Mouse (Mus musculus): ENCODE measurements around the gene Dmd. TPM values are rescaled to one million over a fixed set of nuclear protein-coding genes. Genes with fewer than 3 reads are reported as not detected.

Gene Dmd
- polyA plus RNA-seq, 1 experiment from 2014 or later = 28.6 TPM

DNA sequence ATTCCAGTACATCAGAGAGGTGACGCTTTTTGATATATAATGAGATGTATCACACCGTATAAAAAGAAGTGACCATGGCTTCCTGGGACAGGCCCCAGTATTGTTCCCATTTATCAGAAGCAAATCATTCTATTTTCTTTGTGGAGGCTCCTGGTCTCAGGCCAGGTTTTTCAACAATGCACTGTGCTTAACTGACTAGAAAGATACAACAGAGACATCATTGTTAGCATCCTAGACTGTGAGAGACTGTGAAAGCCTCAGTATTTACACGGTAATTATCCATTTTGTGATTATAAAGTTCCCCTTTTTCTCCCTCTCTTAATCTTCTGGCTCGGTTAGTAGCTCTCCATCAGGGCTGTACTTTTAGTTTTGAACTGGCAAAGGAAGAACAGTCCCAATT is 1487.9 kb downstream of the Dmd start:
- no peak overlapping the region for H3K4me3 ChIP-seq (replicated peaks)
- no peaks in the 10 kb centered on the region for H3K27me3 ChIP-seq (replicated peaks)
- H3K36me3 ChIP-seq = no peaks in the 10 kb centered on the region
- H3K4me2 ChIP-seq = no peak overlapping the region
- no peaks in the 10 kb centered on the region for H3K9me3 ChIP-seq
- H3K9ac ChIP-seq = no peak overlapping the region
- 69% methylated on average over 4 of the region's 4 CpGs for WGBS
- no peaks in the 10 kb centered on the region for H3K4me1 ChIP-seq
- no peak for ATAC-seq (ENCODE audit: insufficient read depth, low FRiP score, low read depth)
- H3K27ac ChIP-seq = no peak overlapping the region

DNA sequence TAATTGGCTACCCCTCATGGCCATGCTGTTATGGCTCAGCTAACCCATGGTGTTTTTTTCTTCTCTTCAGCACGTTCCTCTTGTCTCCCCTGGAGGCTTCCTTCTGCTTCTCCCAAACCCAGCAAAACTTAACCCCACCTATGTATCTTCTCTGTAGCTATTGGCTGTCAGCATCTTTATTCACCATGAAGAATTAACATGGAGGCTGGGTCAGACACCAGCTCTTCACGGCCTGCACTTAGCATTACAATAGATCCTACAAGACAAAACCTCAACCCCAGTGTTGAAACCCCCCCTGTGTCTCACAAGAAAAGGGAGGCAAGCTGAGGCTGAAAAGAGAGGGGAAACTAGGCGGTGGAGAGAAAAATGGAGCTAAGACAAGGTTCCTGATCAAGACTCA is 1494.3 kb downstream of the Dmd start:
- no peak overlapping the region for H3K4me2 ChIP-seq
- no peak overlapping the region for H3K27ac ChIP-seq
- no peaks in the 10 kb centered on the region for H3K4me1 ChIP-seq
- no peak for ATAC-seq (ENCODE audit: insufficient read depth, low FRiP score, low read depth)
- H3K4me3 ChIP-seq (replicated peaks) = no peak overlapping the region
- H3K27me3 ChIP-seq (replicated peaks) = no peaks in the 10 kb centered on the region
- H3K9me3 ChIP-seq = no peaks in the 10 kb centered on the region
- H3K9ac ChIP-seq = no peak overlapping the region
- H3K36me3 ChIP-seq = no peaks in the 10 kb centered on the region
- 68% methylated on average over 3 of the region's 3 CpGs for WGBS

DNA sequence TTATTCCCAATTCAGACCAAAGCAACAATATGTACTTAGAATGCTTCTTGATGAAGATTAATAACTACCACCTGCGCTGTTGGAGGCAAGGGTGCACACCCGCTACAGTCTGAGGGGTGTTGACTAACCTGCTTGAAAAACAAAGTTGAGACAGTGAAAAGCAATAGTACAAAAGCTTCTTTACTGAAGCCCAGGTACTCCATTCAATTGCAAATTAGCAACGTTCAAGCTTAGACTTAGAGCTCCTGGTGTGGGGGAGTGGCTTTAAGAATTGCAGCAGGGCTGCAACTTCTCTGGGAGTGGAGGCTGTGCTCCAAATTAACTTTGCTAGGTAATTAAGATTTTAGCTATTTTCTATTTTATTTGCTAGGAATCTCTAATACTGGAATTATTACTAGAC is 1495.3 kb downstream of the Dmd start:
- Histone ChIP-seq H3K4me2 (no peak overlapping the region), H3K27ac (no peak overlapping the region), H3K9me3 (no peaks in the 10 kb centered on the region), H3K36me3 (no peaks in the 10 kb centered on the region), H3K4me1 (no peaks in the 10 kb centered on the region), H3K9ac (no peak overlapping the region), H3K27me3 (replicated peaks) (no peaks in the 10 kb centered on the region), H3K4me3 (replicated peaks) (no peak overlapping the region)
- WGBS = 52% methylated on average over 3 of the region's 3 CpGs
- ATAC-seq (ENCODE audit: insufficient read depth, low FRiP score, low read depth) = no peak

DNA sequence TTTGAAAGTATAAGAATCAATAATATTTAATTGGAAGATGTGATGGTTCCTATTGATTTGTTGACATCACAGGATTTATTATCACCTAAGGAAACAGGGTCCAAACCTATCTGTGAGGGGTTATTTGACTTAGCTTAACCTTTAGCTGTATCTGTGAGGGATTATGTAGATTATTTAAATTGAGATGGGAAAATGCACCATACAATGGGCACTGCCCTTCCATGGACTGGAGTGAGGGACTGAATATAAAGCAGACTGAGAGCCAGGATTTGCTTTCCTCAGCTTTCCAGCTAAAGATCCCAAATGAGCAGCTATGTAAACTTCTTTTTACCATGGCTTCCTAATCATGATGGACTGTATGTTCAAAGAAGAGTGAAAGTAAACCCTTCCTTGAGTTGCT is 1496.0 kb downstream of the Dmd start:
- H3K27ac ChIP-seq = no peak overlapping the region
- no peak overlapping the region for H3K4me3 ChIP-seq (replicated peaks)
- ATAC-seq (ENCODE audit: insufficient read depth, low FRiP score, low read depth) = no peak
- H3K4me1 ChIP-seq = no peaks in the 10 kb centered on the region
- H3K4me2 ChIP-seq = no peak overlapping the region
- H3K9me3 ChIP-seq = no peaks in the 10 kb centered on the region
- no peak overlapping the region for H3K9ac ChIP-seq
- no peaks in the 10 kb centered on the region for H3K27me3 ChIP-seq (replicated peaks)
- no peaks in the 10 kb centered on the region for H3K36me3 ChIP-seq

DNA sequence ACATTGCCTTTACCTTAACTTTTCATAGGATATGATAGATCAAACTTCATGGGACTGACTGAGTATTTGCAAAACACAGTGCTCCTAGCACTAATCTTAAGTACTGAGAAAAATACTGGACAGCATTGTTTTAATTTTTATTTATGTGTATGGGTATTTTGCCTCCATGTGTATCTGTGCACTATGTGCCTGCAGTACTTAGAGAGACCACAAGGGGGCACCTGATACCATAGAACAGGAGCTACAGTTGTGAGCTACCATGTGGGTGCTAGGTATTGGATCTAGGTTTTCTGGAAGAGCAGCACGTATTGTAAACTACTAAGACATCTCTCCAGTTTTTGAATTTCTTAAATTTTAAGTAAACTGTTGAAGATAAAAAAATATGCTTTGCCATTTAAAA is 1505.8 kb downstream of the Dmd start:
- ATAC-seq (ENCODE audit: insufficient read depth, low FRiP score, low read depth) = no peak
- Histone ChIP-seq H3K4me1 (no peaks in the 10 kb centered on the region), H3K4me3 (replicated peaks) (no peak overlapping the region), H3K4me2 (no peak overlapping the region), H3K27ac (no peak overlapping the region), H3K9ac (no peak overlapping the region), H3K36me3 (no peaks in the 10 kb centered on the region), H3K9me3 (no peaks in the 10 kb centered on the region), H3K27me3 (replicated peaks) (no peaks in the 10 kb centered on the region)
- WGBS = 71% methylated on average over 1 of the region's 1 CpGs

DNA sequence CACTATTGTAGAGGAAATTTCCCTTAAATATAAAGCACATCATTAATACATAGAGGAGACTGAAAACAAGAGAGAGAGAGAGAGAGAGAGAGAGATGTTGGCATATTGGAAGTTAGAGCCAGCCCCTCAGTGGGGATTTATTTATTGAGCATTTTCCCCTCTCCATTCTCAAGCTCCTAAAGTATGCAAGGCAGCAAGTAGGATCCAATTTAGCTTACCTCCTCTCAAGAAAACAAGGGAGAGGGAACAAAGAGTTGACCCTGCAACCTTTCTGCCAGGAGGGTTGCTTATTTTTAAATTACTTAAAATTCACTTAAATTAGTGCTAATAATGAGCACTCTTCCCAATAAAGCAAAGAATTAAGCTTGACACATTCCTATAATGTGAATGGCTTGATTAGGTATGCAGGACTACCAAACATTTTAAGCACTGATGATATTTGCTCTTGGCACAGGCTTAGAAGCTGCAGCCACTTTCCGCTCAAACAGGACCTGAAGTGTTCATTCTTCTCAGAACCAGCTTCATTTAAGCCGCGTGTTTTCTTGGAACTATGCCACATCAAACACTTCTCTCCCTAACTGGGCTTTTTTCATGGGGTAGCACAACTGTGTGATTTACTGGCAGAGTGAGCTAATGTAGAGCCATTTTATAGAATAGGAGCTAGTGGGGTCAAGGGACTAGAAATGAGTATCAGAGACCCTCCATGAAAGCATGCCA is 1566.1 kb downstream of the Dmd start:
- no peaks in the 10 kb centered on the region for H3K27me3 ChIP-seq (replicated peaks)
- no peaks in the 10 kb centered on the region for H3K9me3 ChIP-seq
- H3K27ac ChIP-seq = no peak overlapping the region
- H3K4me1 ChIP-seq = no peaks in the 10 kb centered on the region
- no peaks in the 10 kb centered on the region for H3K36me3 ChIP-seq
- no peak for ATAC-seq (ENCODE audit: insufficient read depth, low FRiP score, low read depth)
- H3K4me2 ChIP-seq = no peak overlapping the region
- no peak overlapping the region for H3K4me3 ChIP-seq (replicated peaks)
- 44% methylated on average over 3 of the region's 3 CpGs for WGBS
- H3K9ac ChIP-seq = no peak overlapping the region

DNA sequence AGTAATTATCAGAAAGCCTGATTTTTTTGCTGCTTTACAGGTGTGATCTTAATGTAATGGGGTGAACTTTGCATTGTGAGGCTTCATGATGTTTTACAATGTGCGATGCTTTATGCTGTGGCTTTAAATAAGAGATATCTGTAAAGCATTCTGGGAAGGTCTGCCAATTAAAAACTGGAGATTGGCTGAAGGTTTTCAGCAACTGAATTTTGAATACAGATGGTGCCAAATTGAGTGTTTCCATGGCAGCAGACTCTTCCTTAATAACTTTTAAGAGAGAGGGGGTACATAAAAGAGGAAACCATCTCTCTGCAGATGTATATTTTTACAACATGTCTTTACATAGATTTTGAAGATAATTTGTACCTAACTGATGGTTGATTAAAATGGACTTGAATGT is 1603.3 kb downstream of the Dmd start:
- Histone ChIP-seq H3K27me3 (replicated peaks) (no peaks in the 10 kb centered on the region), H3K4me1 (no peaks in the 10 kb centered on the region), H3K27ac (no peak overlapping the region), H3K4me2 (no peak overlapping the region), H3K9ac (no peak overlapping the region), H3K4me3 (replicated peaks) (no peak overlapping the region), H3K9me3 (no peaks in the 10 kb centered on the region), H3K36me3 (no peaks in the 10 kb centered on the region)
- no peak for ATAC-seq (ENCODE audit: insufficient read depth, low FRiP score, low read depth)
- 79% methylated on average over 1 of the region's 1 CpGs for WGBS

DNA sequence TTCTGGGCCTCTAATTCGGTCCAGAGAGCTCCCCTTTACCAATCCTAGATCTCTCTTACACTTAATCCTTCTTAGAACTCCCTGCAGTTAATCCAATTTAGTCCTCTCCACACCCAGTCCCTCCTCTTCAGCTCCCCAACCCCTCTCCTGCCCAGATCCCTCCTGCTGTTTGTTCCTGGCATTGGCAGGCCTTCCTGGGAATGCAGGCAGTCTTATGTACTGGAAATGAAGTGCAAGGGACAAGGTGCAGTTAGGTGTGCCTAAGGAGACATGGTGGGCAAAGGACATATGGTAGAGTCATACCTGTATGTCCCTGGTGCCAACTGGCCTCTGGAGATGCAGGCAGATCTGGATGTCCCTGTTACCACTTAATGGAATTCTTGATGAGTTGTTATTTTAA is 1604.8 kb downstream of the Dmd start:
- H3K4me2 ChIP-seq = no peak overlapping the region
- H3K4me1 ChIP-seq = no peaks in the 10 kb centered on the region
- H3K9ac ChIP-seq = no peak overlapping the region
- ATAC-seq (ENCODE audit: insufficient read depth, low FRiP score, low read depth) = no peak
- no peaks in the 10 kb centered on the region for H3K27me3 ChIP-seq (replicated peaks)
- H3K36me3 ChIP-seq = no peaks in the 10 kb centered on the region
- WGBS = 18% methylated on average over 1 of the region's 1 CpGs
- H3K27ac ChIP-seq = no peak overlapping the region
- no peak overlapping the region for H3K4me3 ChIP-seq (replicated peaks)
- no peaks in the 10 kb centered on the region for H3K9me3 ChIP-seq

DNA sequence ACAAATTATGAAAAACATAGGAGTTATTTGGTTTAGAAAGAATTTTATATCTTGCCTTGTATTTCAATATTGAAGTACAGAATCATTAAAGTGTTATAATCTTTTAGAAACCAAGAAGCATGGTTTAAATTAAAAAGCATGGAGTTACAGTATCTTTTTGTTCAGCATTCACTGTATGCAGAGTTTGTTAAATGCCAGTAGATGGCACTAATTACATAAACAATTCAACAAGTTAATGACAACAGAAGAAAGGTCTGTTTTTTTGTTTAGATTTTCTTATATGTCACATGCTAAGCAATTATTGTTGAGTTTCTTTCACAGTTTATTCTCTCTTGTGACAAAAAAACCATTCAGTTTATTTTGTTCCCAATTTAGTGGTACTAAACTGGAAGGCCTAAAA is 1649.8 kb downstream of the Dmd start:
- Histone ChIP-seq H3K4me2 (no peak overlapping the region), H3K9me3 (no peaks in the 10 kb centered on the region), H3K4me1 (no peaks in the 10 kb centered on the region), H3K36me3 (no peaks in the 10 kb centered on the region), H3K4me3 (replicated peaks) (no peak overlapping the region), H3K9ac (no peak overlapping the region), H3K27ac (no peak overlapping the region), H3K27me3 (replicated peaks) (no peaks in the 10 kb centered on the region)
- ATAC-seq (ENCODE audit: insufficient read depth, low FRiP score, low read depth) = no peak

DNA sequence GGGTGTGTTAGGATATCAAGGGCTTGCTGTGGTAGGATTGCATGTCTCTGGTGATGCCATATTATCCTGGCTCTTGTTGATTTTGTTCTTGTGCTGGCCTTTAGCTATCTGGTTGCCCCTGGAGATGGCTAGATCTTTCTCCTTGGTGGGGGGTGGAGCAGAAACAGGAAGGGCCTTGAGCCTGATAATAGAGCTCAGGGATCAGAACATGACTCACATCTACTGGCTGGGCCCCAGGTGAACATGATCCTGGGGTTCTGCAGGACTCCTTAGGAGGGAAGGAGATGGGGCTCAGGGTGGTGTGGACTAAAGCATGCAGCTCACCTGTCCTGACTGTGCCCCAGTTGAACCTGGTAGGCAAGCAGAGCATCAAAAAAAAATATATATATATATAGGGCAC is 1691.8 kb downstream of the Dmd start:
- ATAC-seq (ENCODE audit: insufficient read depth, low FRiP score, low read depth) = no peak
- Histone ChIP-seq H3K9me3 (no peaks in the 10 kb centered on the region), H3K4me2 (no peak overlapping the region), H3K4me1 (no peaks in the 10 kb centered on the region), H3K4me3 (replicated peaks) (no peak overlapping the region), H3K27me3 (replicated peaks) (no peaks in the 10 kb centered on the region), H3K27ac (no peak overlapping the region), H3K36me3 (no peaks in the 10 kb centered on the region), H3K9ac (no peak overlapping the region)

DNA sequence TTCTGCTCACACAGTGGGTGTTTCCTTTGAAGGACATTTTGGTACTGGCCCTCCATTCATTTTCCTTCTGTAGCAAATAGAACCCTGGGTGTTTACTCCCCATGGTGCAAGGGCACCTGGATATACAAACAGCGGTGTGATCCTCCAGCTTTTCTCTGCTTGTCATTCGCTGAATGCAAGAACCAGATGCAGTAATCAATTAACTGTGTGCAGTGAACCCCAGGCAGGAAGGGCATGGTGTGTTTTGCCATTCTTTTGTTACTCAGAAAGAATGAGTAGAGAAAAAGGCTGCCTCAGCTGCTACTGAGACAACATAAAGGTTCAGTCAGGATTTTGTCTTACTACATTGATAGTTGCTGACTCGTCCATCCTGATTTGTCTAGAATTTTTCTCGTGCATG is 1799.0 kb downstream of the Dmd start:
- Histone ChIP-seq H3K4me3 (replicated peaks) (no peak overlapping the region), H3K4me2 (no peak overlapping the region), H3K9ac (no peak overlapping the region), H3K9me3 (no peaks in the 10 kb centered on the region), H3K36me3 (no peaks in the 10 kb centered on the region), H3K27me3 (replicated peaks) (no peaks in the 10 kb centered on the region), H3K27ac (no peak overlapping the region), H3K4me1 (no peaks in the 10 kb centered on the region)
- ATAC-seq (ENCODE audit: insufficient read depth, low FRiP score, low read depth) = no peak
- WGBS = 39% methylated on average over 4 of the region's 4 CpGs

DNA sequence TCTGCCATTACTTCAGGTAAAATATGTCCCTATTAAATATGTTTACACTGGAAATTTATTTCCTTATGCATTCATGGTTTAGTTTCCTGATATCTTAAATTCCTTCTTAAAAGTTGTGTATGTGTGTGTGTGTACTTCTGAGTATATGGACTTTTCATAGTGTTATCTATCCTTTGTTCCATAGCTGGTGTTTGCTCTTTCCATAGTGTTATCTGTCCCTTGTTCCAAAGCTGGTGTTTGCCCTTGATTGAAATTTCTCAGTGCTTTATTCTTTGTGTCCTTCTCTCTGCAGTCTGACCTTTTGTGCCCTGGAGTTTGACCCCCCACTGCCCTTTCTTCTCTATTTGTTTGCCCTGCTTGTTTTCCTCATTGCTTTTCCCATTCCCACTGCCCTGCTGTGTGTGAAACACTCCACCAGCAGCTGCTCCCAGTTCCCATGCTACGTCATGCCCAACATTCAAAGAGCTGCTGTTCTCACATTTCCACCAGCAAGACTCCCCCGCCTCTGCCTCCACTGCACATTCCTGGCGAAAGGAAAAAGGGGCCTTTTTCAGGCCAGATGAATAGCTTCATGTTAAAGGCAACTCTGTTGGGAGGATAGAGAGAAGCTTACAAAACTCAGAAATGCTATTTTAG is 1911.5 kb downstream of the Dmd start:
- Histone ChIP-seq H3K4me1 (no peaks in the 10 kb centered on the region), H3K36me3 (no peaks in the 10 kb centered on the region), H3K4me3 (replicated peaks) (no peak overlapping the region), H3K4me2 (no peak overlapping the region), H3K27me3 (replicated peaks) (no peaks in the 10 kb centered on the region), H3K9ac (no peak overlapping the region), H3K27ac (no peak overlapping the region), H3K9me3 (no peaks in the 10 kb centered on the region)
- ATAC-seq (ENCODE audit: insufficient read depth, low FRiP score, low read depth) = peak; percentile 94
- 28% methylated on average over 3 of the region's 3 CpGs for WGBS

DNA sequence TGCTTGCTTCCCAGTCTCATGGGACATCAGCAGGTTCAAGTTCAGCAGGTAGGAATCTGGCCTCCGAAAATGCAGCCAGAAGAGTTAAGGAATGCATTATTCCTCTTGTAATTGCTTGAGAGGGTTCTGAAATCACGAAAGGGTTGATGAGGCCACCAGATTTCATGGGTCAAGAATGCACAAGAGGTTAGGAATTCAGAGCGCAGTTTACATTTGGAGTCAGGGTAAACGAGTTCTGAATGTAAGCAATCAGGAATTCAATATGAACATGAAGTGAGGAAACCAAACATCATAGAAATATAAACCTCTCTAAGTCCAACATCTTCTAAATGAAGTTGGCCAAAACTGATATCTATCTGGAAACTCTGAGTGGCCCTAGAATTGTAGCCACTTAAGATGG is 1924.4 kb downstream of the Dmd start:
- H3K27me3 ChIP-seq (replicated peaks) = no peaks in the 10 kb centered on the region
- 45% methylated on average over 4 of the region's 4 CpGs for WGBS
- H3K9ac ChIP-seq = no peak overlapping the region
- H3K27ac ChIP-seq = no peak overlapping the region
- no peaks in the 10 kb centered on the region for H3K4me1 ChIP-seq
- no peak overlapping the region for H3K4me3 ChIP-seq (replicated peaks)
- no peaks in the 10 kb centered on the region for H3K36me3 ChIP-seq
- no peaks in the 10 kb centered on the region for H3K9me3 ChIP-seq
- no peak overlapping the region for H3K4me2 ChIP-seq
- no peak for ATAC-seq (ENCODE audit: insufficient read depth, low FRiP score, low read depth)

Measured in stomach, embryonic 15.5 days (tissue).